Mouse (Mus musculus) kidney, adult 2 months (tissue): ENCODE results near the gene Klhl2. TPM values are rescaled to one million over a fixed set of nuclear protein-coding genes. Genes with fewer than 3 reads are reported as not detected.
A peak's percentile ranks its signal among the peaks of the same experiment; 100 is the strongest.

ENCODE experiments used
- DNase-seq: peaks from one replicate; pipeline ENCODE4 v3.0.0; 2021
- H3K27ac ChIP-seq: fragments of 200-500 bp; 2 replicates; pipeline ENCODE4 v1.5.1; 2012; ENCODE audit warnings: low read depth, low read length, control low read depth, inconsistent platforms; ENCODE audit not compliant: insufficient read depth
- H3K27me3 ChIP-seq: fragments of 200-500 bp; replicated peaks from 2 replicates; pipeline ENCODE4 v1.6.1; 2012; ENCODE audit warnings: mild to moderate bottlenecking, moderate library complexity, low read length, inconsistent platforms; ENCODE audit not compliant: control insufficient read depth, insufficient read depth
- H3K36me3 ChIP-seq: fragments of 200-500 bp; 2 replicates; pipeline ENCODE4 v1.6.1; 2012; ENCODE audit warnings: mild to moderate bottlenecking, moderate library complexity, low read length, inconsistent platforms; ENCODE audit not compliant: control insufficient read depth, insufficient read depth
- H3K4me1 ChIP-seq: fragments of 200-500 bp; 2 replicates; pipeline ENCODE4 v1.6.1; 2011; ENCODE audit warnings: low read length; ENCODE audit not compliant: control insufficient read depth, insufficient read depth
- H3K4me3 ChIP-seq: fragments of 200-500 bp; 2 replicates; pipeline ENCODE4 v1.5.1; 2011; ENCODE audit warnings: mild to moderate bottlenecking, low read depth, low read length, control low read depth; ENCODE audit not compliant: insufficient read depth
- CTCF ChIP-seq: fragments of 200-500 bp; conservative IDR thresholded peaks from 2 replicates; pipeline ENCODE4 v1.5.1; 2011; ENCODE audit warnings: low read depth, mild to moderate bottlenecking, control low read depth, low read length, moderate library complexity, mixed read lengths; ENCODE audit not compliant: insufficient read depth, insufficient read length
- POLR2A ChIP-seq: fragments of 200-500 bp; IDR thresholded peaks from one replicate; pipeline ENCODE4 v1.6.1; 2011; ENCODE audit warnings: low read depth, low read length, control low read depth
- WGBS: fragments of 180-500 bp; shearing (Covaris S2); methylation state at CpG from one replicate; pipeline ENCODE4 v1.1.7; 2018; 5-methylcytosine and 5-hydroxymethylcytosine counted together
- polyA plus RNA-seq: library from polyadenylated mRNA; depleted of rRNA; stranded (reverse); fragments of >200 nt; gene quantifications from 2 replicates; pipeline ENCODE4 v1.2.3, GENCODE M21; 2012

The Klhl2 gene
- polyA plus RNA-seq, 1 experiment, result 15.6 TPM

- Histone ChIP-seq H3K27me3 (no peaks in the 10 kb centered on the region), H3K36me3 (no peaks in the 10 kb centered on the region), H3K4me1 (no peaks in the 10 kb centered on the region), H3K4me3 (no peak overlapping the region), H3K27ac (no peak overlapping the region)
- DNase-seq, result no peak
- 71% methylated on average over 2 of the region's 2 CpGs for WGBS
- no peak for TF ChIP-seq CTCF
- TF ChIP-seq POLR2A, result no peak
These were observed 20.4 kb upstream of the Klhl2 start for GRCm38 (mm10) chr8:64870218-64870617.

- Histone ChIP-seq H3K36me3 (no peaks in the 10 kb centered on the region), H3K4me3 (peak overlapping the region; percentile 90), H3K27me3 (no peaks in the 10 kb centered on the region), H3K4me1 (peaks cover 14% of the 10 kb centered on the region; the same call in 1 of the 2 replicates), H3K27ac (no peak overlapping the region)
- WGBS, result 1% methylated on average over 95 of the region's 100 CpGs
- DNase-seq, result peak; percentile 16
- no peak for TF ChIP-seq POLR2A
- TF ChIP-seq CTCF, result no peak
These were observed 523 bp downstream of the Klhl2 start for GRCm38 (mm10) chr8:64849091-64849896.

GRCm38 (mm10) chr8:64848245-64848785, 1.5 kb downstream of the Klhl2 start:
- H3K4me3 ChIP-seq, result peak overlapping the region; percentile 90; the same call in 1 of the 2 replicates
- TF ChIP-seq POLR2A (no peak), CTCF (no peak)
- H3K4me1 ChIP-seq, result peaks cover 14% of the 10 kb centered on the region; the same call in 1 of the 2 replicates
- no peak overlapping the region for H3K27ac ChIP-seq
- no peaks in the 10 kb centered on the region for H3K36me3 ChIP-seq
- DNase-seq, result no peak
- 26% methylated on average over 8 of the region's 8 CpGs for WGBS
- H3K27me3 ChIP-seq, result no peaks in the 10 kb centered on the region

- DNase-seq, result no peak
- Histone ChIP-seq H3K36me3 (no peaks in the 10 kb centered on the region), H3K27ac (no peak overlapping the region), H3K4me3 (no peak overlapping the region), H3K4me1 (peaks cover 14% of the 10 kb centered on the region; the same call in 1 of the 2 replicates), H3K27me3 (no peaks in the 10 kb centered on the region)
- no peak for TF ChIP-seq CTCF
- no peak for TF ChIP-seq POLR2A
- 23% methylated on average over 2 of the region's 2 CpGs for WGBS
These were observed 2.2 kb downstream of the Klhl2 start for GRCm38 (mm10) chr8:64847650-64848049.

GRCm38 (mm10) chr8:64847241-64847640, 2.6 kb downstream of the Klhl2 start:
- H3K27ac ChIP-seq, result no peak overlapping the region
- no peak overlapping the region for H3K4me3 ChIP-seq
- 69% methylated on average over 2 of the region's 2 CpGs for WGBS
- peaks cover 14% of the 10 kb centered on the region; the same call in 1 of the 2 replicates for H3K4me1 ChIP-seq
- H3K27me3 ChIP-seq, result no peaks in the 10 kb centered on the region
- no peaks in the 10 kb centered on the region for H3K36me3 ChIP-seq
- TF ChIP-seq CTCF, result no peak
- TF ChIP-seq POLR2A, result no peak
- DNase-seq, result no peak

- H3K4me1 ChIP-seq, result peaks cover 12% of the 10 kb centered on the region; the same call in 1 of the 2 replicates
- TF ChIP-seq POLR2A, result no peak
- no peak for TF ChIP-seq CTCF
These were observed 4.5 kb downstream of the Klhl2 start for GRCm38 (mm10) chr8:64845314-64845713.

GRCm38 (mm10) chr8:64844043-64844481, 5.8 kb downstream of the Klhl2 start:
- 48% methylated on average over 4 of the region's 4 CpGs for WGBS
- peak; percentile 65 for DNase-seq
- no peaks in the 10 kb centered on the region for H3K27me3 ChIP-seq
- peaks cover 10% of the 10 kb centered on the region; the same call in 1 of the 2 replicates for H3K4me1 ChIP-seq
- no peak for TF ChIP-seq CTCF
- TF ChIP-seq POLR2A, result no peak
- no peaks in the 10 kb centered on the region for H3K36me3 ChIP-seq
- H3K4me3 ChIP-seq, result no peak overlapping the region
- H3K27ac ChIP-seq, result no peak overlapping the region

More at GRCm38 (mm10) chr8:64845314-64845713, 4.5 kb downstream of the Klhl2 start:
- Histone ChIP-seq H3K27ac (no peak overlapping the region), H3K4me3 (no peak overlapping the region), H3K27me3 (no peaks in the 10 kb centered on the region), H3K36me3 (no peaks in the 10 kb centered on the region)
- 77% methylated on average over 7 of the region's 7 CpGs for WGBS
- no peak for DNase-seq
